ENCODE assay signal across 28 mouse cellular contexts in genomic region chr3:152706901-152707300, GRCm38 (mm10). TPM values are rescaled to one million over a fixed set of nuclear protein-coding genes. Genes with fewer than 3 reads are reported as not detected.
"Had no signal": no experiment of that assay in that cellular context is flagged by ENCODE, and none has a peak within 500 bp of the region (broad histone marks: within the 10 kb centered on the region; RNA-seq: fewer than 3 reads in every experiment).

No protein-coding gene starts in this region.

- H3K9ac ChIP-seq: embryonic facial prominence, embryonic 12.5 days; embryonic facial prominence, embryonic 13.5 days; embryonic facial prominence, embryonic 15.5 days; forebrain, embryonic 12.5 days; forebrain, embryonic 13.5 days; forebrain, embryonic 15.5 days; forebrain, postnatal 0 days had no signal

- H3K27ac ChIP-seq: embryonic facial prominence, embryonic 10.5 days; embryonic facial prominence, embryonic 12.5 days; embryonic facial prominence, embryonic 13.5 days; embryonic facial prominence, embryonic 15.5 days; forebrain, embryonic 10.5 days; forebrain, embryonic 12.5 days; forebrain, embryonic 13.5 days; forebrain, embryonic 15.5 days; gastrocnemius, adult 2 months; heart, adult 2 months had no signal

- H3K36me3 ChIP-seq: embryonic facial prominence, embryonic 10.5 days; embryonic facial prominence, embryonic 12.5 days; embryonic facial prominence, embryonic 13.5 days; embryonic facial prominence, embryonic 15.5 days; forebrain, embryonic 10.5 days; forebrain, embryonic 12.5 days; forebrain, embryonic 15.5 days had no signal

- H3K4me1 ChIP-seq: embryonic facial prominence, embryonic 12.5 days; embryonic facial prominence, embryonic 13.5 days; embryonic facial prominence, embryonic 15.5 days; forebrain, embryonic 10.5 days; forebrain, embryonic 12.5 days; forebrain, embryonic 13.5 days; forebrain, embryonic 15.5 days had no signal

- H3K4me3 ChIP-seq: embryonic facial prominence, embryonic 10.5 days; embryonic facial prominence, embryonic 12.5 days; embryonic facial prominence, embryonic 13.5 days; embryonic facial prominence, embryonic 15.5 days; erythroblast, embryonic 14.5 days; forebrain, embryonic 10.5 days; forebrain, embryonic 12.5 days; forebrain, embryonic 13.5 days; forebrain, embryonic 15.5 days; gastrocnemius, adult 2 months; heart, adult 2 months had no signal

- H3K4me2 ChIP-seq: embryonic facial prominence, embryonic 12.5 days; embryonic facial prominence, embryonic 13.5 days; embryonic facial prominence, embryonic 15.5 days; forebrain, embryonic 12.5 days; forebrain, embryonic 13.5 days; forebrain, embryonic 15.5 days had no signal

- ATAC-seq: forebrain, embryonic 13.5 days; forebrain, embryonic 14.5 days; forebrain, embryonic 15.5 days; forebrain, embryonic 16.5 days; forebrain, postnatal 0 days had no signal

- H3K9me3 ChIP-seq: embryonic facial prominence, embryonic 10.5 days; embryonic facial prominence, embryonic 12.5 days; embryonic facial prominence, embryonic 13.5 days; embryonic facial prominence, embryonic 15.5 days; forebrain, embryonic 10.5 days; forebrain, embryonic 12.5 days; forebrain, embryonic 13.5 days; forebrain, embryonic 15.5 days had no signal

- H3K27me3 ChIP-seq: embryonic facial prominence, embryonic 12.5 days; embryonic facial prominence, embryonic 13.5 days; embryonic facial prominence, embryonic 15.5 days; forebrain, embryonic 12.5 days; forebrain, embryonic 15.5 days had no signal

- DNase-seq: cerebellum, adult 9-10 months; cerebellum, adult 9-11 months; cerebellum, postnatal 10 days; cerebellum, postnatal 14 days; cerebellum, postnatal 25 days; cerebellum, postnatal 36 days; embryo, embryonic 11 days; forebrain, postnatal 0 days; gastrocnemius, adult 2 months; gastrocnemius, postnatal 10 days; gastrocnemius, postnatal 14 days; gastrocnemius, postnatal 25 days; gastrocnemius, postnatal 36 days; heart, adult 18-20 months; heart, adult 2 months had no signal

RNA-seq across cellular contexts. Expression of gene Ak5, which starts 38.7 kb away (rescaled TPM):
- total RNA-seq: common myeloid progenitor, adult 5-6 weeks; granulocyte monocyte progenitor cell, adult 5-6 weeks; heart, adult 18-20 months; heart, adult 2 months had no signal
- polyA plus RNA-seq: erythroblast, embryonic 14.5 days had no signal
